Comparison of ENCODE assay signal across 15 mouse cellular contexts in genomic region chr9:63993256-63993655, GRCm38 (mm10). TPM values are rescaled to one million over a fixed set of nuclear protein-coding genes. Genes with fewer than 3 reads are reported as not detected.
DNase-seq lines count a peak whose midpoint lies in the region; ATAC-seq and TF ChIP-seq lines count a peak whose summit lies in the region.
"Had no signal": no experiment of that assay in that cellular context is flagged by ENCODE, and none has a peak within 500 bp of the region (broad histone marks: within the 10 kb centered on the region; RNA-seq: fewer than 3 reads in every experiment).

No protein-coding gene starts in this region.

- H3K9me3 ChIP-seq in forebrain, embryonic 10.5 days: no peaks in the 10 kb centered on the region
- no peaks in the 10 kb centered on the region for H3K9me3 ChIP-seq in forebrain, postnatal 0 days (ENCODE audit: low read length)
- H3K9me3 ChIP-seq in hindbrain, embryonic 10.5 days: no peaks in the 10 kb centered on the region
- H3K9me3 ChIP-seq in hindbrain, embryonic 16.5 days (ENCODE audit: control insufficient read depth, low read length): no peaks in the 10 kb centered on the region
- H3K9me3 ChIP-seq in ES-Bruce4 (replicated peaks; ENCODE audit: control insufficient read depth, insufficient read depth, low read length, poor library complexity, severe bottlenecking): no peaks in the 10 kb centered on the region
- no peaks in the 10 kb centered on the region for H3K9me3 ChIP-seq in limb, embryonic 13.5 days
- H3K9me3 ChIP-seq: midbrain, embryonic 15.5 days had no signal

- TF ChIP-seq CTCF in forebrain, postnatal 0 days (IDR thresholded peaks at IDR 0.05; ENCODE audit: low read depth): no peak
- TF ChIP-seq CTCF in ES-Bruce4 (IDR thresholded peaks at IDR 0.05; ENCODE audit: low read depth, low read length): no peak

- peaks cover 56% of the 10 kb centered on the region for H3K36me3 ChIP-seq in forebrain, embryonic 10.5 days (replicated peaks)
- H3K36me3 ChIP-seq in forebrain, postnatal 0 days (ENCODE audit: insufficient read depth): no peaks in the 10 kb centered on the region
- H3K36me3 ChIP-seq in hindbrain, embryonic 10.5 days: peaks cover 57% of the 10 kb centered on the region
- no peaks in the 10 kb centered on the region for H3K36me3 ChIP-seq in hindbrain, embryonic 16.5 days (ENCODE audit: control insufficient read depth, insufficient read depth, low read length)
- H3K36me3 ChIP-seq in ES-Bruce4 (ENCODE audit: control insufficient read depth, insufficient read depth, low read length, poor library complexity, severe bottlenecking): no peaks in the 10 kb centered on the region
- peaks cover 72% of the 10 kb centered on the region for H3K36me3 ChIP-seq in limb, embryonic 13.5 days
- H3K36me3 ChIP-seq: midbrain, embryonic 15.5 days had no signal

- no peak overlapping the region for H3K4me3 ChIP-seq in forebrain, embryonic 10.5 days
- no peak overlapping the region for H3K4me3 ChIP-seq in forebrain, postnatal 0 days (ENCODE audit: low read depth, low read length)
- H3K4me3 ChIP-seq in hindbrain, embryonic 10.5 days: no peak overlapping the region
- no peak overlapping the region for H3K4me3 ChIP-seq in hindbrain, embryonic 16.5 days (ENCODE audit: low read length)
- H3K4me3 ChIP-seq in ES-Bruce4 (ENCODE audit: low read depth, low read length): no peak overlapping the region
- no peak overlapping the region for H3K4me3 ChIP-seq in limb, embryonic 13.5 days
- H3K4me3 ChIP-seq: midbrain, embryonic 15.5 days had no signal

- no peak for TF ChIP-seq POLR2A in ES-Bruce4 (IDR thresholded peaks at IDR 0.05; ENCODE audit: insufficient read depth, low read length)

- H3K4me1 ChIP-seq in forebrain, embryonic 10.5 days: peaks cover 25% of the 10 kb centered on the region
- H3K4me1 ChIP-seq in forebrain, postnatal 0 days (ENCODE audit: insufficient read depth): 0 out of 2 replicates have a peak, but pooled peaks cover 2% of the 10 kb centered on the region
- H3K4me1 ChIP-seq in hindbrain, embryonic 10.5 days (replicated peaks): peaks cover 37% of the 10 kb centered on the region
- H3K4me1 ChIP-seq in hindbrain, embryonic 16.5 days (ENCODE audit: control insufficient read depth, insufficient read depth, low read depth, low read length): peaks cover 6% of the 10 kb centered on the region; the same call in 1 of the 2 replicates
- H3K4me1 ChIP-seq in ES-Bruce4 (ENCODE audit: control insufficient read depth, insufficient read depth, low read length): no peaks in the 10 kb centered on the region
- peaks cover 66% of the 10 kb centered on the region for H3K4me1 ChIP-seq in limb, embryonic 13.5 days

- no peak for DNase-seq in forebrain, embryonic 10.5 days (ENCODE audit: extremely low spot score, low spot score)
- no peak for DNase-seq in forebrain, postnatal 0 days
- no peak for DNase-seq in hindbrain, embryonic 10.5 days (ENCODE audit: low spot score)
- no peak for DNase-seq in adipocyte (ENCODE audit: low spot score)
- DNase-seq in left cerebral cortex, postnatal 14 days (ENCODE audit: low spot score in 2 of 2): no peak
- DNase-seq: cerebellum, adult 18-20 months; right cerebral cortex, postnatal 14 days; thymus, adult 2 months had no signal

- no peak overlapping the region for H3K9ac ChIP-seq in forebrain, postnatal 0 days
- H3K9ac ChIP-seq in hindbrain, embryonic 16.5 days (ENCODE audit: low read depth, low read length): no peak overlapping the region
- no peak overlapping the region for H3K9ac ChIP-seq in ES-Bruce4 (ENCODE audit: low read depth, poor library complexity, severe bottlenecking)
- H3K9ac ChIP-seq in limb, embryonic 13.5 days: no peak overlapping the region; the same call in 1 of the 2 replicates
- H3K9ac ChIP-seq: midbrain, embryonic 15.5 days had no signal

- TF ChIP-seq EP300 in ES-Bruce4 (IDR thresholded peaks at IDR 0.05; ENCODE audit: insufficient read depth, low read depth, low read length): no peak

- ATAC-seq in forebrain, postnatal 0 days: no peak
- ATAC-seq in hindbrain, embryonic 16.5 days: no peak
- ATAC-seq in limb, embryonic 13.5 days (ENCODE audit: low FRiP score, low read depth): no peak
- ATAC-seq: hindbrain, postnatal 0 days; midbrain, embryonic 15.5 days had no signal

- 84% methylated on average over 5 of the region's 5 CpGs for WGBS in forebrain, embryonic 10.5 days
- 85% methylated on average over 5 of the region's 5 CpGs for WGBS in forebrain, postnatal 0 days
- WGBS in hindbrain, embryonic 10.5 days: 87% methylated on average over 5 of the region's 5 CpGs
- 88% methylated on average over 5 of the region's 5 CpGs for WGBS in hindbrain, embryonic 16.5 days
- 83% methylated on average over 5 of the region's 5 CpGs for WGBS in limb, embryonic 13.5 days

- intact Hi-C loops in left cerebral cortex, postnatal 14 days (cut with DNase I): no loop called here

- H3K27me3 ChIP-seq in forebrain, embryonic 10.5 days (ENCODE audit: poor library complexity, severe bottlenecking): no peaks in the 10 kb centered on the region
- no peaks in the 10 kb centered on the region for H3K27me3 ChIP-seq in forebrain, postnatal 0 days (ENCODE audit: insufficient read depth, low read length)
- H3K27me3 ChIP-seq in hindbrain, embryonic 10.5 days (ENCODE audit: insufficient read depth, poor library complexity, severe bottlenecking): no peaks in the 10 kb centered on the region
- no peaks in the 10 kb centered on the region for H3K27me3 ChIP-seq in hindbrain, embryonic 16.5 days (replicated peaks; ENCODE audit: control insufficient read depth, insufficient read depth, low read length)
- no peaks in the 10 kb centered on the region for H3K27me3 ChIP-seq in ES-Bruce4 (ENCODE audit: control insufficient read depth, insufficient read depth, low read length, poor library complexity, severe bottlenecking)
- H3K27me3 ChIP-seq in limb, embryonic 13.5 days: no peaks in the 10 kb centered on the region
- H3K27me3 ChIP-seq: CH12.LX; midbrain, embryonic 15.5 days had no signal

- 0 out of 2 replicates have a peak overlapping the region, but pooled peaks have one; percentile 48 for H3K27ac ChIP-seq in forebrain, embryonic 10.5 days
- H3K27ac ChIP-seq in forebrain, postnatal 0 days (ENCODE audit: low read depth, low read length): no peak overlapping the region
- H3K27ac ChIP-seq in hindbrain, embryonic 10.5 days: peak overlapping the region; percentile 4; the same call in 1 of the 2 replicates
- no peak overlapping the region for H3K27ac ChIP-seq in hindbrain, embryonic 16.5 days (ENCODE audit: low read depth, low read length)
- H3K27ac ChIP-seq in ES-Bruce4 (ENCODE audit: insufficient read depth, low read length): peak overlapping the region; percentile 21; the same call in 1 of the 2 replicates
- peak overlapping the region; percentile 61; the same call in 1 of the 2 replicates for H3K27ac ChIP-seq in limb, embryonic 13.5 days
- H3K27ac ChIP-seq: hindbrain, postnatal 0 days; midbrain, embryonic 15.5 days had no signal

- no peak overlapping the region for H3K4me2 ChIP-seq in forebrain, postnatal 0 days (ENCODE audit: low read depth)
- H3K4me2 ChIP-seq in hindbrain, embryonic 16.5 days (ENCODE audit: low read length): no peak overlapping the region
- no peak overlapping the region for H3K4me2 ChIP-seq in limb, embryonic 13.5 days (replicated peaks)
- H3K4me2 ChIP-seq: liver, embryonic 11.5 days; midbrain, embryonic 15.5 days had no signal

RNA-seq across cellular contexts. Expression of gene Smad6, which starts 28.6 kb away (rescaled TPM):
- 3.6 and 3.7 TPM in 2 replicates for polyA plus RNA-seq in forebrain, embryonic 10.5 days (2016; fragmentation: Nextera tagmentation; extraction: Ambion mirVana)
- total RNA-seq in forebrain, postnatal 0 days (2014; rRNA removed): 4.5 and 7.5 TPM in 2 replicates
- 1.4 and 1.5 TPM in 2 replicates for polyA plus RNA-seq in forebrain, postnatal 0 days (2015; fragmentation: Nextera tagmentation; extraction: Ambion mirVana)
- 5.3 and 6.7 TPM in 2 replicates for polyA plus RNA-seq in hindbrain, embryonic 10.5 days (2016; fragmentation: Nextera tagmentation; extraction: Ambion mirVana)
- polyA plus RNA-seq in hindbrain, embryonic 16.5 days (2015; fragmentation: Nextera tagmentation; extraction: Ambion mirVana): 1.4 and 1.6 TPM in 2 replicates
- polyA plus RNA-seq in ES-Bruce4 (2011; ENCODE audit: insufficient read depth, insufficient read length, low read depth, missing spikeins): 2.7 and 4.7 TPM in 2 replicates
- polyA plus RNA-seq in limb, embryonic 13.5 days (2015; fragmentation: Nextera tagmentation; extraction: Ambion mirVana): 10.8 and 11.0 TPM in 2 replicates
- total RNA-seq in left cerebral cortex, postnatal 14 days (2021): 1 to 10 TPM; 1.8 to 2.3 TPM
- total RNA-seq: CH12.LX had no signal

Comparison
In these comparisons a context has a peak if more than half of its experiments do, and no peak if none do; other contexts are left out.
1. H3K27ac ChIP-seq: peak in forebrain, embryonic 10.5 days (single experiment), hindbrain, embryonic 10.5 days (single experiment), ES-Bruce4 (single experiment) and limb, embryonic 13.5 days (single experiment); none in forebrain, postnatal 0 days (single experiment) and hindbrain, embryonic 16.5 days (single experiment).